Mouse (Mus musculus) cerebellum, adult 2 months (tissue): ENCODE measurements around the gene Styk1. TPM values are rescaled to one million over a fixed set of nuclear protein-coding genes. Genes with fewer than 3 reads are reported as not detected.

Source experiments
- DNase-seq, 2 experiments: peaks; one replicate each; pipeline ENCODE4 v3.0.0; 2021
- H3K27ac ChIP-seq: fragments of 200-500 bp; 2 replicates; pipeline ENCODE4 v1.5.1; 2012; ENCODE audit warnings: low read length, control low read depth, inconsistent platforms; ENCODE audit not compliant: insufficient read depth
- H3K27me3 ChIP-seq: fragments of 200-500 bp; 2 replicates; pipeline ENCODE4 v1.6.1; 2012; ENCODE audit warnings: inconsistent platforms, mild to moderate bottlenecking, low read length, moderate library complexity; ENCODE audit not compliant: control insufficient read depth, insufficient read depth
- H3K4me1 ChIP-seq: fragments of 200-500 bp; 2 replicates; pipeline ENCODE4 v1.6.1; 2011; ENCODE audit warnings: low read length; ENCODE audit not compliant: control insufficient read depth, insufficient read depth
- H3K4me3 ChIP-seq: fragments of 200-500 bp; replicated peaks from 2 replicates; pipeline ENCODE3; 2011; ENCODE audit warnings: mild to moderate bottlenecking, low read depth, low read length, control low read depth; ENCODE audit not compliant: insufficient read depth
- CTCF ChIP-seq: fragments of 200-500 bp; IDR thresholded peaks from 2 replicates; pipeline ENCODE4 v1.5.1; 2011; ENCODE audit warnings: low read depth, mild to moderate bottlenecking, control low read depth, low read length, moderate library complexity, borderline replicate concordance; ENCODE audit not compliant: insufficient read depth
- POLR2A ChIP-seq: fragments of 200-500 bp; IDR thresholded peaks from 2 replicates; pipeline ENCODE4 v1.6.1; 2011; ENCODE audit warnings: low read length, control low read depth, borderline replicate concordance; ENCODE audit not compliant: insufficient read depth
- WGBS: fragments of 180-500 bp; shearing (Covaris S2); methylation state at CpG from one replicate; pipeline ENCODE4 v1.1.7; 2018; 5-methylcytosine and 5-hydroxymethylcytosine counted together
- polyA plus RNA-seq: library from polyadenylated mRNA; depleted of rRNA; stranded (reverse); fragments of >200 nt; gene quantifications from 2 replicates; pipeline ENCODE4 v1.2.3, GENCODE M21; 2012; rRNA removed

Gene Styk1
- polyA plus RNA-seq, 1 experiment, result 0.46 TPM

GRCm38 (mm10) chr6:131269599-131269998 is 83.8 kb downstream of the Styk1 start:
- DNase-seq, result no peak
- H3K4me1 ChIP-seq, result no peaks in the 10 kb centered on the region
- no peak overlapping the region for H3K4me3 ChIP-seq
- TF ChIP-seq POLR2A (no peak), CTCF (no peak)
- H3K27ac ChIP-seq, result no peak overlapping the region
- WGBS, result 87% methylated on average over 2 of the region's 2 CpGs
- no peaks in the 10 kb centered on the region for H3K27me3 ChIP-seq

DNA sequence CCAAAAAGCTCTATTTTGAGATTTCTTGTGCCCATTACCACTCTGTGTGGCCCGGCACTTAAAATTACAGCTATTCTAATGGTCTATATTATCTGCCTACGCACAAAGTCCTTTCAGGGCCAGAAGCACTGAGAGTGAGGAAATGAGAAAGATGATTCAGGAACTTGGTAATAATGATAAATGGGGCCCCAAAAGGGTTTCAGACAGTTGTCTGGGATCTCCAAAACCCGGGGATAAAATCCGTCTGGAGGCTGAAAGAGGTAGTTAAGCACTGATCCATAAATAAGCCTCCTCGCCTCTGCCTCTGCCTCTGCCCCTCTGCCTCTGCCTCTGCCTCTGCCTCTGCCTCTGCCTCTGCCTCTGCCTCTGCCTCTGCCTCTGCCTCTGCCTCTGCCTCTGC is 89.2 kb downstream of the Styk1 start:
- Histone ChIP-seq H3K27ac (no peak overlapping the region), H3K27me3 (no peaks in the 10 kb centered on the region)
- 93% methylated on average over 5 of the region's 5 CpGs for WGBS

GRCm38 (mm10) chr6:131262778-131263177 is 90.6 kb downstream of the Styk1 start:
- Histone ChIP-seq H3K27me3 (no peaks in the 10 kb centered on the region), H3K27ac (no peak overlapping the region), H3K4me3 (no peak overlapping the region), H3K4me1 (no peaks in the 10 kb centered on the region)
- no peak for DNase-seq
- 59% methylated on average over 3 of the region's 3 CpGs for WGBS
- no peak for TF ChIP-seq POLR2A
- no peak for TF ChIP-seq CTCF

More for the DNA sequence above, 89.2 kb downstream of the Styk1 start:
- TF ChIP-seq POLR2A, result no peak
- DNase-seq, result no peak
- no peak overlapping the region for H3K4me3 ChIP-seq
- no peaks in the 10 kb centered on the region for H3K4me1 ChIP-seq

DNA sequence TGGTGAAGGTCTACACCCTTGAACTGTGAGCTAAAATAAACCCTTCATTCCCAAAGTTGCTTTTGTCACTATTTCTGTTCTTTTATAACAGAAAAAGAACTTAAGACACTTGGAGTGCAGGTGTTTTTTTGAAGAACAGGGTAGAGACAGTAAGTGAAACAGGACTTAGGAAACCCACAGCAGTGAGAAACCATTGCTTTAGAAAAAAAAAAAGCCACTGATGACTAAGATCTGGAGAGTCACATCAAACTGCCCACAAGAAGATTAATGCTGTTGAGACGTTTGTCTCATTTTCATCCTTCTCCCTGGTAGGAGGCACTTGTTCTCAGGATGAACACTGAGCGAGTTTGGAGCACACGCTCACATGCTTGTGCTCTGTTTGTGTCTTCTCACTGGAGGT is 91.4 kb downstream of the Styk1 start:
- H3K4me1 ChIP-seq, result no peaks in the 10 kb centered on the region
- no peaks in the 10 kb centered on the region for H3K27me3 ChIP-seq
- no peak overlapping the region for H3K4me3 ChIP-seq
- H3K27ac ChIP-seq, result no peak overlapping the region
- WGBS, result 76% methylated on average over 3 of the region's 3 CpGs
- DNase-seq, result no peak
- no peak for TF ChIP-seq CTCF
- TF ChIP-seq POLR2A, result no peak

Other genes with a start within 250 kb of the Styk1 start
- 0.15 and 0.19 TPM in 2 replicates for gene Klra2, start 106.2 kb downstream of the Styk1 start, polyA plus RNA-seq
- gene Magohb, start 60.4 kb downstream of the Styk1 start, polyA plus RNA-seq, result 9.6 and 10.9 TPM in 2 replicates
- gene Ybx3, start 34.9 kb upstream of the Styk1 start, polyA plus RNA-seq, result 82.2 and 94.0 TPM in 2 replicates
- not detected in 2 replicates for gene 5430401F13Rik, start 132.8 kb upstream of the Styk1 start, polyA plus RNA-seq
- gene Gm6619, start 132.8 kb upstream of the Styk1 start, polyA plus RNA-seq, result not detected in 2 replicates